Mouse (Mus musculus) cerebellum, postnatal 4 days (tissue): ENCODE results near the gene Ift57.
A peak's percentile ranks its signal among the peaks of the same experiment; 100 is the strongest.

Experiments
- DNase-seq, 2 experiments: peaks; one replicate each; pipeline ENCODE4 v3.0.0; 2022; ENCODE audit warnings: low spot score in 2 of 2, mixed read lengths in 1 of 2

Ift57 gene

GRCm38 (mm10) chr16:49698620-49699525 lies at the start of gene Ift57:
Ift57 (plus strand) TSS chr16:49699233.
- peak; percentile 89 to 98 for DNase-seq

DNA sequence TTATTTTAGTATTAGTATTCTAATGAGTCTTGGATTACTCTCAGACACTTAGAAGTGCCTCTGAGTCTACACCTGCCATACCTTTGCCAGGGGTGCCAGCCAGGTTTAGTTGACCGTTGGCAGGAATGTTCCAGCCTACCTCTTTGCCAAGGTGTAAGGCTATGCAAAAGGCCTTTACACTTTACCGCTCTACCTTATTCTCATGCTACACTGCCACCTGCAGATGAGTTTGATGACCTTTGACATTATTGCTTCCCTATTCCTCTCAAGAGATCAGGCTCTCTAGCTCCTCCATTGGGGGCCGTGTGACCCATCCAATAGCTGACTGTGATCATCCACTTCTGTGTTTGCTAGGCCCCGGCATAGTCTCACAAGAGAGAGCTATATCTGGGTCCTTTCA lies 41.9 kb upstream of the Ift57 start:
- no peak for DNase-seq

DNA sequence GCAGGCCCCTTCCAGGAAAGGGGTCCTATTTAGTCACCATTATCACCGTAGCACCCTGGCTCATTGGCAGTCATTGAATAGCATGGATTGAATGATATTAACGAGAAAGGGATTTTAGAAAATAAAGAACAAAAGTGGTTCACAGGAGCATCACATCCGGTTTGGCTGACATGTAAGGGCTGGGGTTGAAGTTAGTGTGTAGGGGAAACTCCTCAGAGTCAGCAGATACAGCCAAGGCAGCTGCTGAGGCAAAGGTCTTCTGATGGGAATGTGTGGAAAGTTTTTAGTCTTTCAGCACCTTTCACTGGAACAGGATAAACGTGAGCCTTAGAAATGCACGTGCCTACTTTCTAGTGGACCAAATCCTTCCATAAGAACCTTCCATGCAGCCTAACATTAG lies 41.0 kb upstream of the Ift57 start:
- no peak for DNase-seq

DNA sequence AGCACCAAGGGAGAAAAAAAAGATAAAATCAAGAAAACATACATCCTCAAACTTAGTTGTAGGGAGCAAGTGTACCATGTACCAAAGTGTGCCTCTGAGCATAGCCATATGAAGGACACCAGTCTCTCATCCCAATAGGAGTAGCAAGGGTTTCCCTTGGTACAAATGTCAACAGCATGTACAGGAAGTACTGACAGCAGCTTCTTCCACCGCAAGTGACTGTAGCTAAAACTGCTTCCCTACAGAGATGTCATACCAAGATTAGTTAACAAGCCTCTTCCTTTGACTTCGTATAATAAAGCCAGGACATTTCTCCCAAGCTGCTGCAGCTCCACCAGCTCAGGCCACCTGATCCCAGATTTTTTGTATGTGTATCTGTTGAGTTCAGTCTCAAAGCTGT lies 39.9 kb upstream of the Ift57 start:
- DNase-seq, result no peak

- no peak for DNase-seq
Observed at GRCm38 (mm10) chr16:49660111-49660510, 38.9 kb upstream of the Ift57 start.

- DNase-seq, result no peak
Observed at GRCm38 (mm10) chr16:49662201-49662600, 36.8 kb upstream of the Ift57 start.

DNA sequence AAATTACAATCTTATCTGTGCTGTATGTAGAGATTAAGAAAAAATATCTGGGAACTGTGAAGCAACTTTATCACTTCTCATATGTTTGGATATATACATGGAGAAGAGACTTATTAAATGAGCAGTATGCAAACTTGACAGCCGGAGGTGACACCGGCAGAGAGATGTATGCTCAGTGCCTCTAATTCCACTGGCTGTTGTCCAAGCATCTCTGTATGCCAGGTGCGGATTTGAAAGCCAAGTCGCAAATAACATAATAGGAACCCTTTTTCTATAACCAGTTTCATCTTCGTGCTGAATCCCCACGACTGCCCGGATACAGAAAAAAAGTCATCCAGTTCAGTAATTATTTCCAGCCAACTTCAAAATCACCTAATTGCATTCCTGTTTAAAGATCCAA lies 34.4 kb upstream of the Ift57 start:
- no peak for DNase-seq

- DNase-seq, result no peak
Observed at GRCm38 (mm10) chr16:49679666-49680065, 19.4 kb upstream of the Ift57 start.

DNA sequence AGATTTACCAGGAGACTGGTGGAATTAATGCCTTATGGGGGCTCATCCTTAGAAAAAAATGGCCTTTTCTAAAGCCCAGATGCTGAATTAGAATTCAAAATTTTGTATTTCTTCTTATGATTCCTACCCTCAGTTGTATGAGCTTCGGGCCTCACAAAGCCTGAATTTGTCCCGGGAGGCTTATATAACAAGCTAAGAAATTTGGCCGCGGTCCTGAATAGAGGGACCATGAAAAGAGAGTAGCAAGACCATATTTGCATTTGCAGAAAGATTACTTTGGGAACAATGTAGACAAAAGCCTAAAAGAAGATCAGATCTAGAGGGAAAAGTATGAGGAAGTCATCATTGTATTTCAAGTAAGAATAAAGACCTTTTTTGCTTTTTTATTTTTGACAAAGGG lies 14.1 kb upstream of the Ift57 start:
- DNase-seq, result no peak

- DNase-seq, result no peak
Observed at GRCm38 (mm10) chr16:49699821-49700220, 788 bp downstream of the Ift57 start.

DNA sequence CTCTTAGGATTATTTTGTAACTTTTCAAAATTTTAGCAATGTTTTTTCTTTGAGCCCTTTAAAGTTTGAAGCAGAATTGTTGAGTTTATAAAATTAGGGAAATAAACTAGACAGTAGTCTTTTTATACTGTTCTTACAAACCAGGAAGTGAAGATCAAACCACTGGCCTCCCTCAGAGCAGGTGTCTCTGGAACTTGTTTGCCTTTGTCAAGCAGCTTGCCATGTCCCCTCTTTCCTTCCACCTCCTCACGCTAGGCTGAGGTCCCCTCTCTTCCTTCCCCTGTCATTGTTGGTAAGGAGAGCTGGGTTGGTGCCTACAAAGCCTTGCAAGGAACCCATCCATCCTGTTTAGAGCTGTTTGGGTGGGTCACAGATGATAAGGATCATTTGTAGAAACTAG lies 9.0 kb downstream of the Ift57 start:
- no peak for DNase-seq

GRCm38 (mm10) chr16:49710188-49710587 lies 11.2 kb downstream of the Ift57 start:
- no peak for DNase-seq

GRCm38 (mm10) chr16:49713302-49713701 lies 14.3 kb downstream of the Ift57 start:
- no peak for DNase-seq

DNA sequence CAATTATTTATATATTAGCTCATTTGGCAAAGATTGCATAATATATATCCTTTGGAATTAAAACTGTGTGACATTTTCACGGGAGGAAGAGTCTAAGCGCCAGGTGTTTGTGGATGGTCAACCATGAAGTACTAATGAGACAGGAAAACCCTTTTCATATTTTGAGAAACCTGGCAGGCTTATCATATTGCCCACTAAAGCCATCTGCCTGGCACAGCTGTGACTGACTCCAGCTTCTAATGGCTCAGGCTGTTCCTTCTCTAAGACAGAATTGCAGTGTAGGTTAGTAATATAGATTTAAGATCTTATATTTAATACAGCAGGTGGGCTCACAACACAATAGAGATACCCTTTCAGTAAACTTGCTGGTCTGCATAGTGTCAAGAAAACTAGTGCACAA lies 21.6 kb downstream of the Ift57 start:
- DNase-seq, result peak in 1 of 2 experiments; percentile 22

GRCm38 (mm10) chr16:49721678-49722077 lies 22.6 kb downstream of the Ift57 start:
- DNase-seq, result peak; percentile 40 to 81

GRCm38 (mm10) chr16:49723222-49723621 lies 24.2 kb downstream of the Ift57 start:
- no peak for DNase-seq

DNA sequence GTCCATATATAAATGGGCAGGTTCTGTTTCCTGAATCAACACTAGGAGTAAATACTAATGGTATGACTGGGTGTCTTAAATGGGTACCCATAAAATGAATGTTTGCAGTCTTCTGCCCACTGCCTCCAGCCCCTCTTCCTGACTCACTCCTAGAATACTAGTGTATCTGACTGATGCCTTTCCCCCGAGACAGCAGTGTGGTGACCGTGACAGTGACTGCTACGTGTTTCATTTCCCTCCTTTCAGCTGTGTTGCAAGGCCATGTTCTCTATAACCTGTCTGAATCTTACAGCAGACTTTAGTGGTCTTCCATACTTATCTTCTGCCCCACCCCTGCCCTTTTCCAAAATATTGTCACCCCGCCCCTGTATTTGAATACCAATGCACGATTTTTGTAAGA lies 25.2 kb downstream of the Ift57 start:
- DNase-seq, result no peak

DNA sequence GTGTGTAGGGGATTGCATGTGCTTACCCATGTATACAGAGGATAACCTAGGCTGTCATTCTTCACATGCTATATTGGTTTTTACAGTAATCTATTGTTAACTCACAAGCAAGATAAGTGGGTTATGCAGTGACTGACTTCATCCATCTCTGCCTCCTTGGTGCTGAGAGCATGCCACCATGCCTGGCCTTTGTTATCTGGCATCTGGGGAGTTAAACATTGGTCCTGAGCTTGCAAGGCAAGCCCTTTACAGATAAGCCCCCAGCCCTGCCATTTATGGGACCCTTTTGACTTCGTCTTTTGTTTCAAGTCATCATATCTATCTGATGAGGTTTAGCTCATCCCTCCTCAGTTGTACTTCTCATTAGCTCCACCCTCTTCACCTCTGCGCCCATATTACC lies 25.9 kb downstream of the Ift57 start:
- no peak for DNase-seq

DNA sequence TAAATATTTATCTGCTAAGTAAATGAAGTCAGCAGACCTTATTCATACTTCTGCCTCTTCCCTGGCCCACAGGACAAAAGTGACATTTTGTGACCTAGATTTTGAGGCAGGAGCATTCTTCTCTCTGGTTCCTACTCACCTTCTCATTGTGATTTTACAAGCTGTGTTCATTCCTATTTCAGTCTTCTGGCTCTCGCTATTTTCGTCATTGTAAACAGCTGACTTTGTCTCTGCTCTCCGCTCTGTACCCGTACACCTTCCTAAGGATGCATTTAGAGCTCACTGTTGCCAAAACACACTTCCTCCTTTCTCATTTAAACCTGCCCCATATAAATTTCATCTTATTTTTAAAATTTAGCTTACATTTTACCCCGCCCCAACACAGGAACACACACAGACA lies 26.4 kb downstream of the Ift57 start:
- DNase-seq, result no peak

DNA sequence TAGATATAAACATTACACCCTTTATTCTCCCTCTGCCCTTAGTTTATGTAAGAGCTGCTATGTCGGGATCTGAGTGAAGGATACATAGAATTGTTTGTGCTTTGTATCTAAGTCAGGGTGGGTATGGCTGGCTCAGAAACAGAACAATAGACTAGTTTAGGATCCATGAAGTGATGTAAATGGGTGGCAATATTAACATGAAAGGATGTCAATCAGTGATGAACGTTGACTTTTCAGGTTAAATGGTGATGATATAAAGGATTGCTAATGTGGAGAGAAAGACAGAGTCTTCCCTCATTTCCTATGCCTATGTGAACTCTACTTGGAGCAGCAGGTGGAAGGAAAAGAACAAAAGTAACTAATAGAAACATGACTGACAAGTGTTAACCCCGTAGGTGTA lies 27.2 kb downstream of the Ift57 start:
- DNase-seq, result no peak

GRCm38 (mm10) chr16:49726761-49727160 lies 27.7 kb downstream of the Ift57 start:
- DNase-seq, result no peak

- no peak for DNase-seq
Observed at GRCm38 (mm10) chr16:49736536-49736935, 37.5 kb downstream of the Ift57 start.

DNA sequence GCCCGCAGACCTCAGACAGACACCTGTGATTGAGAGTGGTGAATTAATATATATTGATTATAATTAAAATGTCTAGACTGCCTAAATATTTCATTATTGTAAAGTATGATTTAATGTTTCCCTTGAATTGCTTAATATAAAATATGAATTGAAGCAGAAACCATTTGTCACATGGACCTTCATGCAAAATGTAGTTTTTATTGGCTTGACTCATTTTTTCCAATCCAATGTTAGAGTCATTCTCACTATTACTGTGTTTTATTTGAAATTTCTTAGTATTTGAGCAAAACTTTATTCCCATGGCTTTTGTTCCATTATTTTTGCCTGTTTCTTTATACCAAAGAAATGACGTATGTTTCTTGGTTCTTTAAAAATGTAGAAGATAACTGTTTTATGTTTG lies 48.3 kb downstream of the Ift57 start:
- no peak for DNase-seq

- DNase-seq, result no peak
Observed at GRCm38 (mm10) chr16:49752906-49753305, 53.9 kb downstream of the Ift57 start.
